Mouse (Mus musculus) heart, adult 2 months (tissue): ENCODE data around the gene Cenpm.

Experiments used
- CTCF ChIP-seq: fragments of 200-600 bp; IDR thresholded peaks from 2 replicates; pipeline ENCODE4 v1.8.1; 2022; ENCODE audit warnings: antibody characterized with exemption, mild to moderate bottlenecking, moderate library complexity
- POLR2A ChIP-seq: fragments of 200-500 bp; IDR thresholded peaks from 2 replicates; pipeline ENCODE4 v1.6.1; 2011; ENCODE audit warnings: mild to moderate bottlenecking, low read depth, low read length, control low read depth; ENCODE audit not compliant: insufficient read depth

DNA sequence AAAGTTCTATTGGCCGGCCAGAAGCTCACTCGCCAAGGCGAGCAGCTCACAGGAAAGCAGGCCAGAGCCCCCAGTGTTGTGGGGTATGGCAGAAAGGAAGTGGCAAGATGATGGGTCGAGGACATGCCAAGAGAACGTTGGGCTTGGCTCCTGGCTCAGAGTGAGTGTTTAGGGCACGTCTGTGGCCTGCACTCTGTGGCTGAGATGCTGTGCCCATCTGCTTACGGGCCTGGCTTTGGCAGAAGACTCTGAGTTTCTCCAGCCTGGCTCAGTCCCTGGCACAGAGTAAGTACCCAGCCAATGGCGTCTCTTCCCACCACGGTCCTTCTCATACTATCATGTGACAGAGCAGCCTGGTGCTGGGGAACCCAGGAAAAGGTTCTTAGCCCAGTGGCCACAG lies 24.2 kb upstream of the Cenpm start:
- TF ChIP-seq CTCF (no peak), POLR2A (no peak)
